23 mouse cellular contexts compared by ENCODE assay signal in genomic region chrX:17213515-17213914, GRCm38 (mm10).
A peak's percentile ranks its signal among the peaks of the same experiment; 100 is the strongest.
DNase-seq lines count a peak whose midpoint lies in the region; ATAC-seq and TF ChIP-seq lines count a peak whose summit lies in the region.
"Had no signal": no experiment of that assay in that cellular context is flagged by ENCODE, and none has a peak within 500 bp of the region (broad histone marks: within the 10 kb centered on the region; RNA-seq: fewer than 3 reads in every experiment).

No protein-coding gene starts in this region.

- no peak overlapping the region for H3K27ac ChIP-seq in midbrain, postnatal 0 days (ENCODE audit: low read depth, low read length)
- H3K27ac ChIP-seq: embryonic facial prominence, embryonic 13.5 days; embryonic facial prominence, embryonic 15.5 days; forebrain, embryonic 10.5 days; forebrain, embryonic 12.5 days had no signal

- H3K27me3 ChIP-seq in midbrain, postnatal 0 days (ENCODE audit: insufficient read depth, low read length): no peaks in the 10 kb centered on the region
- H3K27me3 ChIP-seq: embryonic facial prominence, embryonic 13.5 days; embryonic facial prominence, embryonic 15.5 days; forebrain, embryonic 12.5 days had no signal

- DNase-seq in frontal cortex, adult 2 months (ENCODE audit: extremely low spot score in 1 of 2, low spot score in 1 of 2): peak; percentile 2 to 17
- DNase-seq in frontal cortex, postnatal 14 days (ENCODE audit: low spot score in 2 of 2): no peak
- DNase-seq in brain, adult 2 months (ENCODE audit: low read depth, low spot score): peak; percentile 51
- DNase-seq in brain, embryonic 14.5 days (ENCODE audit: low read depth): peak; percentile 2
- DNase-seq in midbrain, postnatal 0 days (ENCODE audit: low spot score): no peak
- no peak for DNase-seq in layer of hippocampus, adult 18-20 months (ENCODE audit: low spot score in 2 of 2)
- DNase-seq: adrenal gland, adult 2 months; adrenal gland, postnatal 10 days; adrenal gland, postnatal 25 days; cerebellum, adult 11 months; cerebellum, adult 18-20 months; cerebellum, adult 8-10 months; cerebellum, adult 9-11 months; cerebellum, postnatal 14 days; cerebellum, postnatal 36 days; embryo, embryonic 11 days had no signal

- no peaks in the 10 kb centered on the region for H3K36me3 ChIP-seq in midbrain, postnatal 0 days (ENCODE audit: insufficient read depth, low read length)
- H3K36me3 ChIP-seq: embryonic facial prominence, embryonic 13.5 days; embryonic facial prominence, embryonic 15.5 days; forebrain, embryonic 10.5 days; forebrain, embryonic 12.5 days had no signal

- no peak overlapping the region for H3K9ac ChIP-seq in midbrain, postnatal 0 days (replicated peaks; ENCODE audit: low read length, poor library complexity, severe bottlenecking)
- H3K9ac ChIP-seq: embryonic facial prominence, embryonic 13.5 days; embryonic facial prominence, embryonic 15.5 days; forebrain, embryonic 12.5 days had no signal

- H3K9me3 ChIP-seq in midbrain, postnatal 0 days (ENCODE audit: low read length): no peaks in the 10 kb centered on the region
- H3K9me3 ChIP-seq: embryonic facial prominence, embryonic 13.5 days; embryonic facial prominence, embryonic 15.5 days; forebrain, embryonic 10.5 days; forebrain, embryonic 12.5 days had no signal

- no peak overlapping the region for H3K4me2 ChIP-seq in midbrain, postnatal 0 days (ENCODE audit: low read depth, low read length, poor library complexity, severe bottlenecking)
- H3K4me2 ChIP-seq: embryonic facial prominence, embryonic 13.5 days; embryonic facial prominence, embryonic 15.5 days; forebrain, embryonic 12.5 days had no signal

- WGBS in midbrain, postnatal 0 days: 85% methylated on average over 2 of the region's 2 CpGs

- TF ChIP-seq POLR2A in brain, embryonic 14.5 days (IDR thresholded peaks at IDR 0.05; ENCODE audit: borderline replicate concordance, extremely low read depth, insufficient read depth, insufficient read length, poor library complexity, severe bottlenecking): no peak

- no peak for ATAC-seq in midbrain, postnatal 0 days (ENCODE audit: low FRiP score)
- ATAC-seq: forebrain, embryonic 14.5 days; forebrain, embryonic 16.5 days had no signal

- no peak overlapping the region for H3K4me3 ChIP-seq in midbrain, postnatal 0 days (ENCODE audit: low read depth, low read length)
- H3K4me3 ChIP-seq: embryonic facial prominence, embryonic 13.5 days; embryonic facial prominence, embryonic 15.5 days; erythroblast, embryonic 14.5 days; forebrain, embryonic 10.5 days; forebrain, embryonic 12.5 days had no signal

- H3K4me1 ChIP-seq in midbrain, postnatal 0 days (ENCODE audit: insufficient read depth, low read length): no peaks in the 10 kb centered on the region
- H3K4me1 ChIP-seq: embryonic facial prominence, embryonic 13.5 days; embryonic facial prominence, embryonic 15.5 days; forebrain, embryonic 10.5 days; forebrain, embryonic 12.5 days had no signal

- TF ChIP-seq CTCF in brain, embryonic 14.5 days (IDR thresholded peaks at IDR 0.05; ENCODE audit: borderline replicate concordance, extremely low read depth, insufficient read depth, insufficient read length): no peak
- no peak for TF ChIP-seq CTCF in midbrain, postnatal 0 days (IDR thresholded peaks at IDR 0.05)

Comparison
In these comparisons a context has a peak if more than half of its experiments do, and no peak if none do; other contexts are left out.
1. DNase-seq: peak in frontal cortex, adult 2 months (2 of 2), brain, adult 2 months (single experiment) and brain, embryonic 14.5 days (single experiment); none in frontal cortex, postnatal 14 days (0 of 2), midbrain, postnatal 0 days (single experiment) and layer of hippocampus, adult 18-20 months (0 of 2).